Mouse (Mus musculus): Measurements from ENCODE around the gene Smc5. TPM values are rescaled to one million over a fixed set of nuclear protein-coding genes. Genes with fewer than 3 reads are reported as not detected.

Gene Smc5
- polyA plus RNA-seq, 1 experiment from 2014 or later, result 39.5 TPM

DNA sequence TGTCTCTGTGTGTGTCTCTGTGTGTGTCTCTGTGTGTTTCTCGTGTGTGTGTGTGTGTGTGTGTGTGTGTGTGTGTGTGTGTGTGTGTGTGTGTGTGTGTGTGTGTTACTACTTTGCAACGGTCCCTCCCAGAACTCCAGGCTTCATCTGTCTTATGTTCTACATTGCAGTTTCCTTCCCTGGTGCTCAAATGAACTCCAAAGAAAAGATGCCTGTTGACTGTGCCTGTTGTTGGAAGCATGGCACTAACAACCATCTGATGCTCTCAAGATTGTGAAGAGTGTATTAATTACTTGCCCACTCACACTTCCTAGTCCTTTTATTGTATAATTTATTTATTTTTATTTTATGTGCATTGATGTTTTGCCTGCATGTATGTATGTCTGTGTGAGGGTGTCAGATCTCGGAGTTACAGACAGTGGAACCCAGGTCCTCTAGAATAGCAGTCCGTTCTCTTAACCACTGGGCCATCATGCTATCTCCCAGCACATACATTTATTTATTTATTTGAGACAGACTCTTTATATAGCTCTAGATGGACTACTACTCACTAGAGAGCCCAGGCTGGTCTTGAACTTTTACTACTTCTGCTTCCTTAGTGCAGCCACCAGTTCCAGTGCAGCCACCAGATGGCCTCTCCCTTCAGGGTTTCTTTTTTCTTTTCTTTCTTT, 492 bp upstream of the Smc5 start:
- H3K9ac ChIP-seq, result peak overlapping the region; percentile 87; the same call in 1 of the 2 replicates
- ATAC-seq, result peak; percentile 56
- no peaks in the 10 kb centered on the region for H3K36me3 ChIP-seq (ENCODE audit: poor library complexity, severe bottlenecking)
- no peak overlapping the region for H3K27ac ChIP-seq
- no peaks in the 10 kb centered on the region for H3K9me3 ChIP-seq (replicated peaks)
- no peaks in the 10 kb centered on the region for H3K27me3 ChIP-seq
- 54% methylated on average over 4 of the region's 4 CpGs for WGBS
- peak overlapping the region; percentile 85 for H3K4me3 ChIP-seq
- H3K4me2 ChIP-seq, result peak overlapping the region; percentile 67
- peaks cover 10% of the 10 kb centered on the region for H3K4me1 ChIP-seq

GRCm38 (mm10) chr19:23256771-23257170, 16.9 kb downstream of the Smc5 start:
- no peak overlapping the region for H3K4me3 ChIP-seq

DNA sequence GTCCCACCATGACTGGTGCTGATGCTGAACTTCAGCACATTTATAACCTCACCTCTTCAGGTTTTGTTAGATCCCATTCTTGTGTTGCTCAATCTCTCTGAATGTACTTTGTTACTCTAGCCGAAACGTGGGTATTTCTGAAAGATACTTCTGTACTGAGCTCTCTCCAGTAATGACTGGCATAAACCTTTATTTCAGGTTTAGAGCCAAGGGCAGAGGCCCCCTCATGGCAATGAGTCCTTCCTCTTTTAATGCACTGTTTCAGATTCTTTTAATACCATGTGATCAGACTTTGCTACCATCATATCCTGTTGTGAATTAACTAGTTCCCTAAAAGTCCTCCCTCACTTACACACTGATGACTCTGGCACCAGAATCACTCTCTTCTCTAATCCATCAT, 27.2 kb downstream of the Smc5 start:
- no peaks in the 10 kb centered on the region for H3K27me3 ChIP-seq
- H3K9me3 ChIP-seq (replicated peaks), result no peaks in the 10 kb centered on the region
- 95% methylated on average over 2 of the region's 2 CpGs for WGBS
- H3K9ac ChIP-seq, result no peak overlapping the region
- no peak overlapping the region for H3K27ac ChIP-seq
- peaks cover 38% of the 10 kb centered on the region for H3K36me3 ChIP-seq (ENCODE audit: poor library complexity, severe bottlenecking)
- H3K4me2 ChIP-seq, result no peak overlapping the region
- H3K4me1 ChIP-seq, result no peaks in the 10 kb centered on the region
- ATAC-seq, result no peak
- no peak overlapping the region for H3K4me3 ChIP-seq

More at GRCm38 (mm10) chr19:23256771-23257170, 16.9 kb downstream of the Smc5 start:
- Histone ChIP-seq H3K9ac (no peak overlapping the region), H3K36me3 (ENCODE audit: poor library complexity, severe bottlenecking) (peaks cover 60% of the 10 kb centered on the region), H3K27me3 (no peaks in the 10 kb centered on the region), H3K27ac (no peak overlapping the region), H3K9me3 (replicated peaks) (no peaks in the 10 kb centered on the region), H3K4me1 (no peaks in the 10 kb centered on the region), H3K4me2 (no peak overlapping the region)
- ATAC-seq, result no peak
- 91% methylated on average over 9 of the region's 9 CpGs for WGBS

DNA sequence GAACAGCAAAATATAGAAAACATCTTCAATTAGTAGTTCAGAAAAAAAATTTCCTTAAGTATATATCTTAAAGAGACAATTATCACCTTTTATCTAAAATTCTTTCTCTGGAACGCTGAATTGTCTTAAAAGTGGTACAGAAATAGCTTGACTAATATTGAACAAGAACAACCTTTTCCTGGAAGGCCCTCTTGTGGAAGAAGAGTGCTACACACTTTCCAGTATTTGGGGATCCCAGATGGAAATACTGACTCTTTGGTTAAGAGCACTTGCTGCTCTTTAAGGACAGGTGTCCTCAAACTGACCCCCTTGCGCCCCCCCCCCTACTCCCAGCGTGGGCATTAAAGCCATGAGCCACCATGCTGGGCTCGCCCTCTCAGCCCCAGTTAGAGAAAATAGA, 48.6 kb downstream of the Smc5 start:
- no peak overlapping the region for H3K4me2 ChIP-seq
- 54% methylated on average over 4 of the region's 4 CpGs for WGBS
- H3K4me3 ChIP-seq, result no peak overlapping the region
- no peaks in the 10 kb centered on the region for H3K9me3 ChIP-seq (replicated peaks)
- no peaks in the 10 kb centered on the region for H3K4me1 ChIP-seq
- H3K27me3 ChIP-seq, result no peaks in the 10 kb centered on the region
- no peak overlapping the region for H3K27ac ChIP-seq
- no peak overlapping the region for H3K9ac ChIP-seq
- H3K36me3 ChIP-seq (ENCODE audit: poor library complexity, severe bottlenecking), result peaks cover 39% of the 10 kb centered on the region
- ATAC-seq, result peak; percentile 30; the same call in 1 of the 2 replicates

DNA sequence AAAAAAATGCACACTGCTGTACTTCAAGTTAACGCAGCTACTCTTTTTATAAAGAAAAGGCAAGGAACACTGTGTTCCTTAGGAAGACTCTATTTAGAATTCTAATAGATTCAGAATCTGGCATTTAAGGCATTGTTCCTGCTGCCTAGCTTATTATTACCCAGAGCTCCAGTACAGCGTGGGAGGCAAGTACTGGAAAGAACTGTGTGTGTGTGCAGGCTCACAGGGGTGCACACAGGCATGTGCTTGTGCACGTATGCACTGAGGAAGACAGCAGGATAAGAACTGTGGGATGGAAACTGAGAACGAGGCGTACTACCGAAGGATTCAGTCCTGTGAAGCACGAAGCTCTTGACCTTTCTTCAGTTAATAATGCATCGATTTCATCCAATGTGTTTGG, 59.4 kb downstream of the Smc5 start:
- no peaks in the 10 kb centered on the region for H3K27me3 ChIP-seq
- H3K4me3 ChIP-seq, result no peak overlapping the region
- no peaks in the 10 kb centered on the region for H3K9me3 ChIP-seq (replicated peaks)
- no peak overlapping the region for H3K27ac ChIP-seq
- no peak overlapping the region for H3K9ac ChIP-seq
- 63% methylated on average over 8 of the region's 8 CpGs for whole genome bisulfite sequencing
- H3K4me1 ChIP-seq, result no peaks in the 10 kb centered on the region
- H3K4me2 ChIP-seq, result no peak overlapping the region
- peaks cover 50% of the 10 kb centered on the region for H3K36me3 ChIP-seq (ENCODE audit: poor library complexity, severe bottlenecking)
- ATAC-seq, result no peak

GRCm38 (mm10) chr19:23211325-23211724, 62.4 kb downstream of the Smc5 start:
- Histone ChIP-seq H3K27ac (no peak overlapping the region), H3K9me3 (replicated peaks) (no peaks in the 10 kb centered on the region), H3K9ac (no peak overlapping the region), H3K27me3 (no peaks in the 10 kb centered on the region), H3K4me3 (no peak overlapping the region), H3K36me3 (ENCODE audit: poor library complexity, severe bottlenecking) (peaks cover 46% of the 10 kb centered on the region), H3K4me1 (no peaks in the 10 kb centered on the region), H3K4me2 (no peak overlapping the region)
- 89% methylated on average over 6 of the region's 6 CpGs for WGBS
- ATAC-seq, result no peak

GRCm38 (mm10) chr19:23203505-23204053, 70.1 kb downstream of the Smc5 start:
- no peak overlapping the region for H3K9ac ChIP-seq
- no peak for ATAC-seq
- no peaks in the 10 kb centered on the region for H3K27me3 ChIP-seq
- H3K9me3 ChIP-seq (replicated peaks), result peaks cover 8% of the 10 kb centered on the region
- peaks cover 37% of the 10 kb centered on the region for H3K36me3 ChIP-seq (ENCODE audit: poor library complexity, severe bottlenecking)
- WGBS, result 95% methylated on average over 3 of the region's 3 CpGs
- H3K27ac ChIP-seq, result no peak overlapping the region
- H3K4me3 ChIP-seq, result no peak overlapping the region
- no peak overlapping the region for H3K4me2 ChIP-seq
- H3K4me1 ChIP-seq, result no peaks in the 10 kb centered on the region

DNA sequence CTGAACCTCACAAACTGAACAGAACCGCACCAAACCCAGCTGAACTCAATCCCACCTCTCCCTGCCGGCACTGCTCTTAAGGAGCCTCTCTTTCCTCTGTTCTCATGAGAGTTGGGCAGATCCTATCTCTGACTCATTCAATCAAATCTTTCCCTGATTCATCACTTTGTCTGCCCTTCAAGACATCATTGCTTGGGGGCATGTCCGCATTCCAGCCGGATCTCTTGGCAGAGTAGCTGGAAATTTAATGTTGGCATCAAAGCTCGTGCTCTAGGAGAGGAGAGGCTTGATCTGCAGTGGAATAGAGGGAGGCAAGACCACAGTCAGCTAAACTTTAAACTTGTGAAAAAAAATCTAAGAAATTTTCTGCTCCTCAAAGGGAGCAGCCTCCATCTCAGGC, 71.6 kb downstream of the Smc5 start:
- no peak overlapping the region for H3K9ac ChIP-seq
- no peaks in the 10 kb centered on the region for H3K4me1 ChIP-seq
- H3K9me3 ChIP-seq (replicated peaks), result peaks cover 8% of the 10 kb centered on the region
- peaks cover 39% of the 10 kb centered on the region for H3K36me3 ChIP-seq (ENCODE audit: poor library complexity, severe bottlenecking)
- no peak overlapping the region for H3K4me2 ChIP-seq
- ATAC-seq, result no peak
- H3K27me3 ChIP-seq, result no peaks in the 10 kb centered on the region
- WGBS, result 97% methylated on average over 5 of the region's 5 CpGs
- no peak overlapping the region for H3K27ac ChIP-seq
- H3K4me3 ChIP-seq, result no peak overlapping the region

DNA sequence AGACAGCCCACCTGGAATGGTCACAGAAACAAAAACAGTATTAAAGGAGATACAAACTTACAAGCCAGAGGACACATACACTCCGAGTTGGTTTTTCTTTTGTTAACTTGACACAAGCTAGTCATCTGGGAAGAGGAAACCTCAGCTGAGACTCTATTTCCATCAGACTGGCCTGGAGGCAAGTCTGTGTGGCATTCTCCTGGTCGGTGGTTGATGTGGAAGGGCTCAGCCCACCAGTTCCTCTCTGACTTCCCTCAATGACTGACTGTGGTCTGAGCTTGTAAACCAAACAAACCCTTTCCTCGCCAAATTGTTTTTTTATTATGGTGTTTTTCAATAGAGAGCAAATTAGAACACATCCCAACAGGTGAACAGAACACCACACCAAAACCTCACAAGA, 80.6 kb downstream of the Smc5 start:
- H3K27ac ChIP-seq, result no peak overlapping the region
- no peaks in the 10 kb centered on the region for H3K27me3 ChIP-seq
- WGBS, result 92% methylated on average over 3 of the region's 3 CpGs
- H3K4me1 ChIP-seq, result no peaks in the 10 kb centered on the region
- H3K36me3 ChIP-seq (ENCODE audit: poor library complexity, severe bottlenecking), result peaks cover 14% of the 10 kb centered on the region
- no peak for ATAC-seq
- no peaks in the 10 kb centered on the region for H3K9me3 ChIP-seq (replicated peaks)
- no peak overlapping the region for H3K9ac ChIP-seq
- no peak overlapping the region for H3K4me2 ChIP-seq
- no peak overlapping the region for H3K4me3 ChIP-seq

DNA sequence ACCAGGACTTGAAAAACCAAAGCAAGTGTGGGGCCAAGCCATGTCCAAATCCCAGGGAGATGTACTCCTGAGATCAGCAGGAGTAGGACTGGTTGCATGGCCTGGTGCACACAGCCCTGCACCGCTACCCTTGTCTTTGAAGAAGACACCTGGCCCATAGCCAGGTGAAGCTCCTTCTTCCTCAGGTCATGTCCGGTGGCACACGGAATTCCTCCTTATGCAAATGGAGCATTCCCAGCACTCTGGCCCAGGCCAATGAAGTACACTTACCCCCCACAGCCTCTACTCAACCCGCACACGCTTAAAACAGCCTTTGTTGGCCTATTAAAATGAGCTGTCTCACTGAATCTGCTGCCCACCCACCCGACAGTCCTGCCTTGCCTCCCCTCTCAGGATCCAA, 82.2 kb downstream of the Smc5 start:
- no peak overlapping the region for H3K27ac ChIP-seq
- H3K9me3 ChIP-seq (replicated peaks), result no peaks in the 10 kb centered on the region
- peaks cover 6% of the 10 kb centered on the region; the same call in 1 of the 2 replicates for H3K36me3 ChIP-seq (ENCODE audit: poor library complexity, severe bottlenecking)
- 82% methylated on average over 6 of the region's 6 CpGs for WGBS
- H3K27me3 ChIP-seq, result no peaks in the 10 kb centered on the region
- H3K9ac ChIP-seq, result no peak overlapping the region
- no peak overlapping the region for H3K4me2 ChIP-seq
- H3K4me3 ChIP-seq, result no peak overlapping the region
- H3K4me1 ChIP-seq, result 0 out of 2 replicates have a peak, but pooled peaks cover 3% of the 10 kb centered on the region
- ATAC-seq, result no peak

DNA sequence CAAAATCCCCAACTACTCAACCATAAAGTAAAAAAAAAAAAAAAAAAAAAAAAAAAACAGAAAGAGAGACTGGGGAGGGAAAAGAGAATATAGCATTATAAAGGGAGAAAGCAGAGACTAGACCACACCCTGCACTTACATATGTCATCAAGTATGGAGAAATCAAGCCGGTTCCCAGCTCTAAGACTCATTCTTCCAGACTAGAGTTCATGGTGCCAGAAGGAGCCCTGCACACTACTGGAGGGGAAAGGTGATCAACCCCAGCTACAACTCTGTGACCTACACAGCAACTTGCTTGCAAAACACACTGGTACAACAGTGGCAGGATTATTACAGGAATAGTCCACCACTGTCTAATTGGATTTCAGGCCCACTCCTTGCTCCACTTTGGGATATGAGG, 84.0 kb downstream of the Smc5 start:
- peaks cover 3% of the 10 kb centered on the region; the same call in 1 of the 2 replicates for H3K36me3 ChIP-seq (ENCODE audit: poor library complexity, severe bottlenecking)
- 0 out of 2 replicates have a peak, but pooled peaks cover 3% of the 10 kb centered on the region for H3K4me1 ChIP-seq
- no peak overlapping the region for H3K4me2 ChIP-seq
- ATAC-seq, result no peak
- no peaks in the 10 kb centered on the region for H3K9me3 ChIP-seq (replicated peaks)
- no peaks in the 10 kb centered on the region for H3K27me3 ChIP-seq
- WGBS, result 93% methylated on average over 1 of the region's 1 CpGs
- no peak overlapping the region for H3K27ac ChIP-seq
- no peak overlapping the region for H3K9ac ChIP-seq
- H3K4me3 ChIP-seq, result no peak overlapping the region

DNA sequence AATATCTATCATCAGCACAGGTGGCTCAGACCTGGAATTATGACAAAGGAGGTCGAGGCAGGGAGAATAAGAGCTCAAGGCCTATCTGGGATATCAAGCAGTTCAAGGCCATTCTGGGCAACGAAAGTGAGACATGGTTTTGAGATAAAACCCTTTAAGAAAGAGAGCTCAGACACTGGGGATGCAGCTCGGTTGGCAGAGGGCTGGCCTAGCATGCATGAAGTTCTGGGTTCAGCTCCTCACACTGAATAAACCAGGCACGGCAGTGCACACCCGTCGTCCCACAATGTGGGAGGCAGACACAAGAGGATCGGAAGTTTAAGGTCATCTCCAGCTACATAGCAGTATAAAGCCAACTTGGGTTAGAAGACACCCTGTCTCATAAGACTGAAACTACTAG, 84.7 kb downstream of the Smc5 start:
- H3K27ac ChIP-seq, result no peak overlapping the region
- H3K4me3 ChIP-seq, result no peak overlapping the region
- H3K36me3 ChIP-seq (ENCODE audit: poor library complexity, severe bottlenecking), result peaks cover 6% of the 10 kb centered on the region; the same call in 1 of the 2 replicates
- no peak overlapping the region for H3K9ac ChIP-seq
- H3K4me1 ChIP-seq, result 0 out of 2 replicates have a peak, but pooled peaks cover 3% of the 10 kb centered on the region
- no peak for ATAC-seq
- H3K9me3 ChIP-seq (replicated peaks), result no peaks in the 10 kb centered on the region
- H3K27me3 ChIP-seq, result no peaks in the 10 kb centered on the region
- WGBS, result 93% methylated on average over 7 of the region's 7 CpGs
- no peak overlapping the region for H3K4me2 ChIP-seq

Data from forebrain, embryonic 13.5 days (tissue).